8 mouse cellular contexts compared by ENCODE assay signal in the genomic region with DNA sequence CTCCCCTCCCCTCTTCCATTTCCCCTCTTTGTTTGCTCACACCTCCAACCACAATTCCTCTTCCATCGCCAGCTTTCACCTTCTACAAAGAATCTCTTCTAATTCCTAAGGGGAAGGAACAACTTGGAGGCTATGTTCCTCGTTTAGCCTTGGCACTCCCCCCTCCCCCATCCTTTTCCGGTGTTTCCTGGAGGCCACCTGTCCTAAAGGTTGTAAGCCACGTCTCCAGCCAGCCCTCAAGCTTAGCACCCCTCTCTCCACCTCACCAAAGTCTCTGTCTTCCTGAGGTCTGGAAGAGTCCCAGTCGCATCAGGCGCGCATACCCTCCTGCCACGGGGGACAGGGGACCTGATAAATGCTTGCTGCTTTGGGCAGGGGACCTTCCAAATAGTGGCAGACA. TPM values are rescaled to one million over a fixed set of nuclear protein-coding genes. Genes with fewer than 3 reads are reported as not detected.
DNase-seq lines count a peak whose midpoint lies in the region; ATAC-seq lines count a peak whose summit lies in the region.

No protein-coding gene starts in this region.

- peaks cover 49% of the 10 kb centered on the region for H3K27me3 ChIP-seq in lung, embryonic 16.5 days (ENCODE audit: control insufficient read depth, insufficient read depth, low read depth, low read length)
- peaks cover 42% of the 10 kb centered on the region for H3K27me3 ChIP-seq in intestine, embryonic 15.5 days (replicated peaks)
- no peaks in the 10 kb centered on the region for H3K27me3 ChIP-seq in neural tube, embryonic 15.5 days (replicated peaks)

- H3K27ac ChIP-seq in lung, embryonic 16.5 days (ENCODE audit: low read length): no peak overlapping the region
- H3K27ac ChIP-seq in intestine, embryonic 15.5 days: no peak overlapping the region
- H3K27ac ChIP-seq in neural tube, embryonic 15.5 days (replicated peaks): peak overlapping the region; percentile 83

- DNase-seq in heart, adult 11 months: peak; percentile 72
- DNase-seq in heart, postnatal 10 days: no peak
- DNase-seq in lung, postnatal 36 days: no peak
- no peak for DNase-seq in adrenal gland, adult 18-20 months (ENCODE audit: low spot score in 2 of 2)
- no peak for DNase-seq in urinary bladder, postnatal 10 days (ENCODE audit: low spot score)

- H3K4me1 ChIP-seq in lung, embryonic 16.5 days (replicated peaks; ENCODE audit: control insufficient read depth, insufficient read depth, low read length): peaks cover 8% of the 10 kb centered on the region
- peaks cover 16% of the 10 kb centered on the region; the same call in 1 of the 2 replicates for H3K4me1 ChIP-seq in intestine, embryonic 15.5 days (replicated peaks)
- peaks cover 34% of the 10 kb centered on the region for H3K4me1 ChIP-seq in neural tube, embryonic 15.5 days

- intact Hi-C loops in heart, postnatal 10 days (cut with DNase I): loop anchor here (2.0 kb wide), 1 partner anchor 186 kb away; no protein-coding TSS in a partner anchor

- H3K36me3 ChIP-seq in lung, embryonic 16.5 days (ENCODE audit: control insufficient read depth, insufficient read depth, low read length): no peaks in the 10 kb centered on the region
- no peaks in the 10 kb centered on the region for H3K36me3 ChIP-seq in intestine, embryonic 15.5 days
- H3K36me3 ChIP-seq in neural tube, embryonic 15.5 days: no peaks in the 10 kb centered on the region

- peak overlapping the region; percentile 91 for H3K4me2 ChIP-seq in lung, embryonic 16.5 days (ENCODE audit: low read depth, low read length)
- peak overlapping the region; percentile 95 for H3K4me2 ChIP-seq in intestine, embryonic 15.5 days (replicated peaks)
- peak overlapping the region; percentile 97 for H3K4me2 ChIP-seq in neural tube, embryonic 15.5 days

- no peak overlapping the region for H3K9ac ChIP-seq in lung, embryonic 16.5 days (ENCODE audit: low read length)
- no peak overlapping the region for H3K9ac ChIP-seq in intestine, embryonic 15.5 days
- H3K9ac ChIP-seq in neural tube, embryonic 15.5 days (replicated peaks): peak overlapping the region; percentile 74

- WGBS in lung, embryonic 16.5 days: under 1% methylated on average over 8 of the region's 8 CpGs
- WGBS in intestine, embryonic 15.5 days: under 1% methylated on average over 8 of the region's 8 CpGs
- WGBS in neural tube, embryonic 15.5 days: under 1% methylated on average over 8 of the region's 8 CpGs

- H3K4me3 ChIP-seq in lung, embryonic 16.5 days (ENCODE audit: low read length): peak overlapping the region; percentile 48; the same call in 1 of the 2 replicates
- peak overlapping the region; percentile 48 for H3K4me3 ChIP-seq in intestine, embryonic 15.5 days (replicated peaks)
- peak overlapping the region; percentile 64 for H3K4me3 ChIP-seq in neural tube, embryonic 15.5 days (replicated peaks)

- no peak for ATAC-seq in lung, embryonic 16.5 days (ENCODE audit: low read depth)
- ATAC-seq in intestine, embryonic 15.5 days: no peak
- ATAC-seq in neural tube, embryonic 15.5 days (ENCODE audit: low FRiP score): no peak

- no peaks in the 10 kb centered on the region for H3K9me3 ChIP-seq in lung, embryonic 16.5 days (ENCODE audit: control insufficient read depth, low read length)
- H3K9me3 ChIP-seq in intestine, embryonic 15.5 days: no peaks in the 10 kb centered on the region
- H3K9me3 ChIP-seq in neural tube, embryonic 15.5 days (replicated peaks): no peaks in the 10 kb centered on the region

RNA-seq across cellular contexts. Expression of gene Sorcs3, which starts 1.3 kb away (rescaled TPM):
- under 1 TPM; 0.07 TPM for total RNA-seq in heart, postnatal 10 days (2021)
- polyA plus RNA-seq in lung, embryonic 16.5 days (2015; fragmentation: Nextera tagmentation; extraction: Ambion mirVana): 0.16 and 0.20 TPM in 2 replicates
- polyA plus RNA-seq in intestine, embryonic 15.5 days (2015; fragmentation: Nextera tagmentation; extraction: Ambion mirVana): 0.48 and 0.89 TPM in 2 replicates
- polyA plus RNA-seq in neural tube, embryonic 15.5 days (2015; fragmentation: Nextera tagmentation; extraction: Ambion mirVana): 13.6 and 17.4 TPM in 2 replicates
- not detected for total RNA-seq in adrenal gland, adult 18-20 months (2021)
